Mouse (Mus musculus) ES-E14 (cell line): ENCODE results near the gene C2cd2l. TPM values are rescaled to one million over a fixed set of nuclear protein-coding genes. Genes with fewer than 3 reads are reported as not detected.

Source experiments
- DNase-seq: peaks from one replicate; pipeline ENCODE4 v3.0.0-alpha.2; 2013; ENCODE audit warnings: low read depth, low spot score
- H3K27ac ChIP-seq: 2 replicates; pipeline ENCODE4 v1.5.1; 2012; ENCODE audit warnings: low read depth, mild to moderate bottlenecking, low read length, moderate library complexity, mixed read lengths; ENCODE audit not compliant: poor library complexity, insufficient read depth, severe bottlenecking
- H3K36me3 ChIP-seq: 2 replicates; pipeline ENCODE4 v1.6.1; 2012; ENCODE audit warnings: mild to moderate bottlenecking, low read length, moderate library complexity, mixed read lengths; ENCODE audit not compliant: control insufficient read depth, poor library complexity, insufficient read depth, severe bottlenecking
- H3K4me1 ChIP-seq, 2 experiments: fragments of 150-350 bp in 1 of 2; sonication (generic) in 1 of 2; 2 replicates each; pipeline ENCODE4 v1.6.1; 2012; ENCODE audit warnings: low read length in 2 of 2, mild to moderate bottlenecking in 1 of 2, mixed read lengths in 1 of 2; ENCODE audit not compliant: control insufficient read depth in 2 of 2, insufficient read depth in 2 of 2, poor library complexity in 1 of 2
- H3K4me3 ChIP-seq, 2 experiments: fragments of 150-350 bp in 1 of 2; sonication (generic) in 1 of 2; 2 replicates each; pipeline ENCODE4 v1.5.1; 2012; ENCODE audit warnings: low read length in 2 of 2, low read depth in 1 of 2, mild to moderate bottlenecking in 1 of 2, mixed read lengths in 1 of 2; ENCODE audit not compliant: insufficient read depth in 1 of 2, poor library complexity in 1 of 2, severe bottlenecking in 1 of 2
- H3K9ac ChIP-seq: 2 replicates; pipeline ENCODE4 v1.6.1; 2012; ENCODE audit warnings: low read depth, mild to moderate bottlenecking, low read length, mixed read lengths; ENCODE audit not compliant: poor library complexity, insufficient read depth, severe bottlenecking
- H3K9me3 ChIP-seq: fragments of 150-350 bp; sonication (generic); 2 replicates; pipeline ENCODE4 v1.6.1; 2012; ENCODE audit warnings: low read depth, mild to moderate bottlenecking, low read length; ENCODE audit not compliant: control insufficient read depth, insufficient read depth
- CHD2 ChIP-seq: IDR thresholded peaks from 2 replicates; pipeline ENCODE4 v1.6.1; 2014; ENCODE audit warnings: mild to moderate bottlenecking, low read depth, low read length, inconsistent platforms
- HCFC1 ChIP-seq: IDR thresholded peaks from 2 replicates; pipeline ENCODE4 v1.6.1; 2012; ENCODE audit warnings: low read length, inconsistent platforms, borderline replicate concordance; ENCODE audit not compliant: insufficient read depth
- MAFK ChIP-seq: IDR thresholded peaks from 2 replicates; pipeline ENCODE4 v1.6.1; 2014; ENCODE audit warnings: mild to moderate bottlenecking, low read depth, low read length, inconsistent platforms; ENCODE audit not compliant: insufficient read depth
- ZC3H11A ChIP-seq: IDR thresholded peaks from 2 replicates; pipeline ENCODE4 v1.6.1; 2012; ENCODE audit warnings: low read depth, mild to moderate bottlenecking, inconsistent platforms, low read length, borderline replicate concordance
- ZNF384 ChIP-seq: IDR thresholded peaks from 2 replicates; pipeline ENCODE4 v1.6.1; 2012; ENCODE audit warnings: low read depth, low read length, inconsistent platforms
- in situ Hi-C, 2 experiments: fragments of 600-800 bp; cut with MboI; formaldehyde crosslinking; loops; one replicate each; pipeline ENCODE4 v1.15.1; 2025; ENCODE audit warnings: low sequenced_read_pairs in 2 of 2, inconsistent platforms in 1 of 2; ENCODE audit not compliant: unreplicated experiment in 2 of 2
- total RNA-seq: library from RNA; depleted of rRNA; stranded (reverse); fragments of 300-350 nt; gene quantifications from 2 replicates; pipeline ENCODE4 v1.2.3, GENCODE M21; 2012

C2cd2l gene
- total RNA-seq, 1 experiment: 13.9 TPM

DNA sequence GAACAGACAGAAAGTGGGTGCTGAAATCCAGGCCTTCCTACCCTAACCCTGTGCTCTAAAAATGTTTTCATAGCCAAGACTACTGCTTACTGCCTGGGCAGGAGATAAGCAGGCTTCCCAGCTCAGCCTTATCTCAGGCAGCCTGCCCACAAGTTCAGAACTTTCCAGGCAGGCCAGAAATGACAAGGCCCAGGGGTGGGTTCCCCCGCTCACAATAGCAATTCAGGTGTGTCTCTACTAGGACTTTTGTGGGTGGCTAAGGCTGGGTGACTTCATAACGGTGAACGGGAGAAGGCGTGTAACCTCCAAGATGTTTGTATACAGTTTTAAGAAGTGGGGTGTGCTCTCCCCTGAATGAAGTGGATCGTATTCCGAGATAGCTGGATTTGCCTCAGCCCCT, 23.2 kb upstream of the C2cd2l start:
- Histone ChIP-seq H3K9me3 (no peaks in the 10 kb centered on the region), H3K36me3 (peaks cover 5% of the 10 kb centered on the region; the same call in 1 of the 2 replicates), H3K4me1 (peaks cover 2 to 20% of the 10 kb centered on the region in 2 experiments; a peak in 3 of 4 replicates), H3K27ac (no peak overlapping the region; the same call in 1 of the 2 replicates), H3K4me3 (peak overlapping the region; percentile 84 to 99), H3K9ac (peak overlapping the region; percentile 96)
- in situ Hi-C loops: no loop called here
- DNase-seq: no peak
- TF ChIP-seq MAFK (no peak), CHD2 (no peak), HCFC1 (no peak), ZNF384 (no peak), ZC3H11A (no peak)

DNA sequence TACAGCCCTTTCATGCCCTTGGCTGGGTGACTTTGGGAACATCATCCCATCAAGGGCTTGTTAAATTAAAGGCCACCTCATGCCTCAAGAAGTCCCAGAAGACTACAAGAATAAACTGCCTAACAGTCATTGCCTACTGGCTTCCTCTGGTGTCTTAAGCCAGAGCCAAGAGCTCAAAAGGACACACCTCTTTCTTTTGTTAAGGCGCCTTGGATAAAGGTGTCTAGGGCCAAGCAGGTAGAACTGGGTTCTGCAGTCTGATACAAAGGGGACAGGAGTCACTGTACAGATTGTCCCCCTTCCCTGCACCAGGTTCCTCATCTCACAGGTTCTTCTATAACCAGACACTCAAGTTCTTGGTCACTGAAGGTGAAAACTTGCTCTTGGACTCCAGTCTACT, 22.5 kb upstream of the C2cd2l start:
- no peak overlapping the region for H3K4me3 ChIP-seq
- in situ Hi-C loops: no loop called here
- TF ChIP-seq MAFK (no peak), CHD2 (no peak), ZNF384 (no peak), HCFC1 (no peak), ZC3H11A (no peak)

DNA sequence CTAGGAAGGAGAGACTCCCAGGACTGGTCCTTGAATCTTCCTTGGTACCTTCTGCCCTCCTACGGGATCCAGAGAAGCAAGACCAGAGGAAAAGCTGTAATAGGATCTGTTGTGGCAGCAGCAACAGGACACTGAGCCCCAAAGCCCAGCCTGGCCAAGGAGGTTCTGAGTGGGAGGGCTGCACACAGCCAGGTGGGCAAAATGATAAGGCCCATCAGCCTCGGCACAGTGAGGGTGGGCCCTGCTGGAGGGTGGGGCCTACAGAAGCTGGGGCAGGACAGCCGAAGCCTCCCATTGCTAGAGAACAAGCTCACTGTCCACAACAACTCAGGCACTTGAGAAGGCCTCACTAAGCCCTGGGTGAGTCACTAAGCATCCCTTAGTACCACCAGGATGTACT, 22.1 kb upstream of the C2cd2l start:
- no peak overlapping the region for H3K9ac ChIP-seq
- H3K9me3 ChIP-seq: no peaks in the 10 kb centered on the region
- DNase-seq: no peak
- in situ Hi-C loops: no loop called here
- TF ChIP-seq HCFC1 (no peak), ZNF384 (no peak), ZC3H11A (no peak), MAFK (no peak), CHD2 (no peak)
- no peak overlapping the region for H3K27ac ChIP-seq
- H3K4me1 ChIP-seq: peaks cover 2 to 17% of the 10 kb centered on the region in 2 experiments; a peak in 3 of 4 replicates
- peaks cover 7% of the 10 kb centered on the region; the same call in 1 of the 2 replicates for H3K36me3 ChIP-seq
- H3K4me3 ChIP-seq: no peak overlapping the region

More for the DNA sequence above, 22.5 kb upstream of the C2cd2l start:
- Histone ChIP-seq H3K9me3 (no peaks in the 10 kb centered on the region), H3K27ac (no peak overlapping the region), H3K9ac (no peak overlapping the region), H3K4me1 (peaks cover 2 to 21% of the 10 kb centered on the region in 2 experiments; a peak in 3 of 4 replicates), H3K36me3 (peaks cover 6% of the 10 kb centered on the region; the same call in 1 of the 2 replicates)
- no peak for DNase-seq

DNA sequence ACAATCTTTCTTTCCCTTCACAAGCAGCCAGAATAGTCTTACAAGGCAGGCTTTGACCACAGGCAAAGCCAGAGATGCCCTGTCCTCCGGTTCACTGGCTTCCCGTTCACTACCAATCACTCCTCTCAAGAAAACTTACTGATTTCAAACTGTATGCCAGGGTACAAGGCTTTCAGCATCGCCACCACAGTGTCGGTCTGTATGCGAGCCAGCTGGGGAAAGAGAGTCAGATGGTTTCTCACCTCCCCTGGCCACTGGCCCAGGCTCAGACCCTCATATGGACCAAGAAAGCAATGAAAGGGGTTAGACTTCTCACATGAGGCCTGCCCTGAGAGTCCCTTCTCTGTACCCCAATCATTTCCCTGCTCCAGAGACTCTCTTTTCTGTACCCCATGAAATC, 21.4 kb upstream of the C2cd2l start:
- no peak overlapping the region for H3K27ac ChIP-seq
- H3K4me1 ChIP-seq: peaks cover 0 to 17% of the 10 kb centered on the region in 2 experiments; a peak in 3 of 4 replicates
- H3K36me3 ChIP-seq: peaks cover 12% of the 10 kb centered on the region
- DNase-seq: no peak
- H3K9ac ChIP-seq: no peak overlapping the region
- TF ChIP-seq HCFC1 (no peak), MAFK (no peak), CHD2 (no peak)
- H3K4me3 ChIP-seq: no peak overlapping the region
- in situ Hi-C loops: no loop called here
- no peaks in the 10 kb centered on the region for H3K9me3 ChIP-seq

DNA sequence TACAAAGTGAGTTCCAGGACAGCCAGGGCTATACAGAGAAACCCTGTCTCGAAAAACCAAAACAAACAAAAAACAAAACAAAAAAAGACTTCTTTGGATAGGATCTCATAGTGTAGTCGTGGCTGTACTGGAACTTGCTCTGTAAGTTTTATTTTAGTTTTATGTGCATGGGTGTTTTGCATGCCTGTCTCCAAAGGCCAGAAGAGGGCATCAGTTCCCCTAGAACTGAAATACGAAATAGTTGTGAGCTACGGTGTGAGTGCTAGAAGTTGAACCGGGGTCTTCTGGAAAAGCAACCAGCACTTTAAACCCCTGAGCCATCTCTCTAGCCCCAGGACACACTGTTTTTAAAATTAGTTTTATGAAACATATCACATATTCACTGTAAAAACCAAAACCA, 18.5 kb upstream of the C2cd2l start:
- no peak for DNase-seq
- no peak for TF ChIP-seq CHD2
- no peak for TF ChIP-seq HCFC1
- TF ChIP-seq ZC3H11A: no peak
- no peak for TF ChIP-seq MAFK
- TF ChIP-seq ZNF384: no peak
- H3K4me1 ChIP-seq: peaks cover 0 to 10% of the 10 kb centered on the region in 2 experiments; a peak in 2 of 4 replicates
- no peaks in the 10 kb centered on the region for H3K9me3 ChIP-seq
- in situ Hi-C loops: no loop called here
- no peak overlapping the region for H3K27ac ChIP-seq
- no peak overlapping the region for H3K4me3 ChIP-seq
- no peak overlapping the region for H3K9ac ChIP-seq
- H3K36me3 ChIP-seq: peaks cover 22% of the 10 kb centered on the region
